Mouse (Mus musculus): Measurements from ENCODE around the gene Kdm4d. TPM values are rescaled to one million over a fixed set of nuclear protein-coding genes. Genes with fewer than 3 reads are reported as not detected.
"Not testable (repeated sequence)": the region's sequence is repeated elsewhere in the genome, so short reads cannot be mapped to it uniquely, and the experiment has no call there.

Gene Kdm4d
- total RNA-seq, 1 experiment: 0.13 TPM

- in situ Hi-C loops (cut with MboI; ENCODE audit: low sequenced_read_pairs in 2 of 2, unreplicated experiment in 2 of 2): no loop called here
- H3K27ac ChIP-seq (ENCODE audit: insufficient read depth, low read depth, low read length, poor library complexity, severe bottlenecking): no peak overlapping the region
- TF ChIP-seq CHD2 (IDR thresholded peaks at IDR 0.05; ENCODE audit: low read depth, low read length) (no peak), ZC3H11A (IDR thresholded peaks at IDR 0.05; ENCODE audit: borderline replicate concordance, low read depth, low read length) (no peak), MAFK (IDR thresholded peaks at IDR 0.05; ENCODE audit: insufficient read depth, low read depth, low read length) (no peak), HCFC1 (IDR thresholded peaks at IDR 0.05; ENCODE audit: borderline replicate concordance, insufficient read depth, low read length) (no peak), ZNF384 (IDR thresholded peaks at IDR 0.05; ENCODE audit: low read depth, low read length) (no peak)
- no peaks in the 10 kb centered on the region for H3K9me3 ChIP-seq (ENCODE audit: control insufficient read depth, insufficient read depth, low read depth, low read length)
- no peak overlapping the region for H3K9ac ChIP-seq (ENCODE audit: insufficient read depth, low read depth, low read length, poor library complexity, severe bottlenecking)
- H3K4me3 ChIP-seq (ENCODE audit: insufficient read depth in 1 of 2, low read depth in 1 of 2, low read length in 2 of 2, poor library complexity in 1 of 2, severe bottlenecking in 1 of 2): no peak overlapping the region
- no peaks in the 10 kb centered on the region for H3K36me3 ChIP-seq (ENCODE audit: control insufficient read depth, insufficient read depth, low read length, poor library complexity, severe bottlenecking)
- DNase-seq (ENCODE audit: low read depth, low spot score): no peak
- H3K4me1 ChIP-seq (ENCODE audit: control insufficient read depth in 2 of 2, insufficient read depth in 2 of 2, low read length in 2 of 2, poor library complexity in 1 of 2): no peaks in the 10 kb centered on the region
These were observed 44.0 kb downstream of the Kdm4d start for GRCm38 (mm10) chr9:14456320-14456719.

- H3K4me1 ChIP-seq (ENCODE audit: control insufficient read depth in 2 of 2, insufficient read depth in 2 of 2, low read length in 2 of 2, poor library complexity in 1 of 2); in situ Hi-C loops (cut with MboI; ENCODE audit: low sequenced_read_pairs in 2 of 2, unreplicated experiment in 2 of 2); H3K4me3 ChIP-seq (ENCODE audit: insufficient read depth in 1 of 2, low read depth in 1 of 2, low read length in 2 of 2, poor library complexity in 1 of 2, severe bottlenecking in 1 of 2); H3K36me3 ChIP-seq (ENCODE audit: control insufficient read depth, insufficient read depth, low read length, poor library complexity, severe bottlenecking); DNase-seq (ENCODE audit: low read depth, low spot score); H3K9me3 ChIP-seq (ENCODE audit: control insufficient read depth, insufficient read depth, low read depth, low read length); H3K9ac ChIP-seq (ENCODE audit: insufficient read depth, low read depth, low read length, poor library complexity, severe bottlenecking); H3K27ac ChIP-seq (ENCODE audit: insufficient read depth, low read depth, low read length, poor library complexity, severe bottlenecking): not testable (repeated sequence)
These were observed 49.2 kb downstream of the Kdm4d start for GRCm38 (mm10) chr9:14451120-14451519.

GRCm38 (mm10) chr9:14447086-14447485 is 53.2 kb downstream of the Kdm4d start:
- H3K9me3 ChIP-seq (ENCODE audit: control insufficient read depth, insufficient read depth, low read depth, low read length); H3K36me3 ChIP-seq (ENCODE audit: control insufficient read depth, insufficient read depth, low read length, poor library complexity, severe bottlenecking); H3K27ac ChIP-seq (ENCODE audit: insufficient read depth, low read depth, low read length, poor library complexity, severe bottlenecking); H3K4me1 ChIP-seq (ENCODE audit: control insufficient read depth in 2 of 2, insufficient read depth in 2 of 2, low read length in 2 of 2, poor library complexity in 1 of 2); DNase-seq (ENCODE audit: low read depth, low spot score); in situ Hi-C loops (cut with MboI; ENCODE audit: low sequenced_read_pairs in 2 of 2, unreplicated experiment in 2 of 2); H3K4me3 ChIP-seq (ENCODE audit: insufficient read depth in 1 of 2, low read depth in 1 of 2, low read length in 2 of 2, poor library complexity in 1 of 2, severe bottlenecking in 1 of 2); H3K9ac ChIP-seq (ENCODE audit: insufficient read depth, low read depth, low read length, poor library complexity, severe bottlenecking): not testable (repeated sequence)

GRCm38 (mm10) chr9:14440347-14440746 is 59.9 kb downstream of the Kdm4d start:
- in situ Hi-C loops (cut with MboI; ENCODE audit: low sequenced_read_pairs in 2 of 2, unreplicated experiment in 2 of 2): no loop called here
- no peak for TF ChIP-seq ZNF384 (IDR thresholded peaks at IDR 0.05; ENCODE audit: low read depth, low read length)
- no peak for TF ChIP-seq HCFC1 (IDR thresholded peaks at IDR 0.05; ENCODE audit: borderline replicate concordance, insufficient read depth, low read length)
- no peak for TF ChIP-seq MAFK (IDR thresholded peaks at IDR 0.05; ENCODE audit: insufficient read depth, low read depth, low read length)
- no peak for TF ChIP-seq ZC3H11A (IDR thresholded peaks at IDR 0.05; ENCODE audit: borderline replicate concordance, low read depth, low read length)
- no peak for TF ChIP-seq CHD2 (IDR thresholded peaks at IDR 0.05; ENCODE audit: low read depth, low read length)
- Histone ChIP-seq H3K9ac (ENCODE audit: insufficient read depth, low read depth, low read length, poor library complexity, severe bottlenecking) (no peak overlapping the region), H3K4me3 (ENCODE audit: insufficient read depth in 1 of 2, low read depth in 1 of 2, low read length in 2 of 2, poor library complexity in 1 of 2, severe bottlenecking in 1 of 2) (no peak overlapping the region), H3K9me3 (ENCODE audit: control insufficient read depth, insufficient read depth, low read depth, low read length) (no peaks in the 10 kb centered on the region), H3K27ac (ENCODE audit: insufficient read depth, low read depth, low read length, poor library complexity, severe bottlenecking) (no peak overlapping the region), H3K4me1 (ENCODE audit: control insufficient read depth in 2 of 2, insufficient read depth in 2 of 2, low read length in 2 of 2, poor library complexity in 1 of 2) (no peaks in the 10 kb centered on the region), H3K36me3 (ENCODE audit: control insufficient read depth, insufficient read depth, low read length, poor library complexity, severe bottlenecking) (no peaks in the 10 kb centered on the region)
- DNase-seq (ENCODE audit: low read depth, low spot score): no peak

- no peak overlapping the region for H3K4me3 ChIP-seq (ENCODE audit: insufficient read depth in 1 of 2, low read depth in 1 of 2, low read length in 2 of 2, poor library complexity in 1 of 2, severe bottlenecking in 1 of 2)
- H3K9ac ChIP-seq (ENCODE audit: insufficient read depth, low read depth, low read length, poor library complexity, severe bottlenecking): no peak overlapping the region
- TF ChIP-seq MAFK (IDR thresholded peaks at IDR 0.05; ENCODE audit: insufficient read depth, low read depth, low read length) (no peak), ZNF384 (IDR thresholded peaks at IDR 0.05; ENCODE audit: low read depth, low read length) (no peak), ZC3H11A (IDR thresholded peaks at IDR 0.05; ENCODE audit: borderline replicate concordance, low read depth, low read length) (no peak), CHD2 (IDR thresholded peaks at IDR 0.05; ENCODE audit: low read depth, low read length) (no peak), HCFC1 (IDR thresholded peaks at IDR 0.05; ENCODE audit: borderline replicate concordance, insufficient read depth, low read length) (no peak)
- H3K4me1 ChIP-seq (ENCODE audit: control insufficient read depth in 2 of 2, insufficient read depth in 2 of 2, low read length in 2 of 2, poor library complexity in 1 of 2): no peaks in the 10 kb centered on the region
- no peaks in the 10 kb centered on the region for H3K9me3 ChIP-seq (ENCODE audit: control insufficient read depth, insufficient read depth, low read depth, low read length)
- no peak overlapping the region for H3K27ac ChIP-seq (ENCODE audit: insufficient read depth, low read depth, low read length, poor library complexity, severe bottlenecking)
- in situ Hi-C loops (cut with MboI; ENCODE audit: low sequenced_read_pairs in 2 of 2, unreplicated experiment in 2 of 2): no loop called here
- DNase-seq (ENCODE audit: low read depth, low spot score): peak; percentile 21
- no peaks in the 10 kb centered on the region for H3K36me3 ChIP-seq (ENCODE audit: control insufficient read depth, insufficient read depth, low read length, poor library complexity, severe bottlenecking)
These were observed 66.9 kb downstream of the Kdm4d start for GRCm38 (mm10) chr9:14433252-14433939.

Other genes starting within 250 kb of the Kdm4d start
- gene Sesn3, start 225.4 kb downstream of the Kdm4d start, total RNA-seq (2012; rRNA removed): 7.1 and 10.0 TPM in 2 replicates
- 7.6 and 8.9 TPM in 2 replicates for gene Endod1, start 119.0 kb downstream of the Kdm4d start, total RNA-seq (2012; rRNA removed)
- gene Cwc15, start 135 bp upstream of the Kdm4d start, total RNA-seq (2012; rRNA removed): 69.9 and 112 TPM in 2 replicates
- gene Amotl1, start 144.6 kb upstream of the Kdm4d start, total RNA-seq (2012; rRNA removed): 24.1 and 24.6 TPM in 2 replicates
- gene Piwil4, start 240.3 kb upstream of the Kdm4d start, total RNA-seq (2012; rRNA removed): 2.7 and 4.8 TPM in 2 replicates